Mouse (Mus musculus) fat pad, adult 2 months (tissue): ENCODE results near the gene Gm11027.

Source experiments
- DNase-seq: peaks from one replicate; pipeline ENCODE4 v3.0.0-alpha.2; 2011; ENCODE audit warnings: low read depth, low spot score; ENCODE audit errors: extremely low read depth

Gene Gm11027

GRCm38 (mm10) chr12:116278541-116278940 lies 3.4 kb downstream of the Gm11027 start:
- no peak for DNase-seq

GRCm38 (mm10) chr12:116279181-116279580 lies 4.0 kb downstream of the Gm11027 start:
- no peak for DNase-seq

- DNase-seq, result no peak
These were observed 5.0 kb downstream of the Gm11027 start for GRCm38 (mm10) chr12:116280149-116280652.

- DNase-seq, result peak; percentile 73
These were observed 5.6 kb downstream of the Gm11027 start, which contains the start of gene Esyt2 for GRCm38 (mm10) chr12:116280653-116281364. Gene Esyt2, plus strand, starts transcription at chr12:116281196.

GRCm38 (mm10) chr12:116281427-116282281 lies 6.5 kb downstream of the Gm11027 start:
- no peak for DNase-seq

GRCm38 (mm10) chr12:116282856-116283255 lies 7.7 kb downstream of the Gm11027 start:
- no peak for DNase-seq

- no peak for DNase-seq
These were observed 8.3 kb downstream of the Gm11027 start for GRCm38 (mm10) chr12:116283511-116283910.

- DNase-seq, result no peak
These were observed 18.0 kb downstream of the Gm11027 start for GRCm38 (mm10) chr12:116293185-116293584.

GRCm38 (mm10) chr12:116293599-116294292 lies 18.6 kb downstream of the Gm11027 start:
- DNase-seq, result no peak

- DNase-seq, result no peak
These were observed 24.7 kb downstream of the Gm11027 start for GRCm38 (mm10) chr12:116299906-116300305.

- DNase-seq, result no peak
These were observed 27.0 kb downstream of the Gm11027 start for GRCm38 (mm10) chr12:116302181-116302580.

GRCm38 (mm10) chr12:116306042-116306441 lies 30.9 kb downstream of the Gm11027 start:
- DNase-seq, result no peak

GRCm38 (mm10) chr12:116307870-116308269 lies 32.7 kb downstream of the Gm11027 start:
- DNase-seq, result no peak

GRCm38 (mm10) chr12:116308612-116309011 lies 33.4 kb downstream of the Gm11027 start:
- no peak for DNase-seq

GRCm38 (mm10) chr12:116313816-116314215 lies 38.6 kb downstream of the Gm11027 start:
- DNase-seq, result no peak

GRCm38 (mm10) chr12:116315498-116315897 lies 40.3 kb downstream of the Gm11027 start:
- no peak for DNase-seq

- DNase-seq, result no peak
These were observed 42.6 kb downstream of the Gm11027 start for GRCm38 (mm10) chr12:116317818-116318217.
